Mouse (Mus musculus) bone marrow, adult 2 months (tissue): ENCODE data around the gene Comp. TPM values are rescaled to one million over a fixed set of nuclear protein-coding genes. Genes with fewer than 3 reads are reported as not detected.

Experiments used
- H3K27ac ChIP-seq: fragments of 200-500 bp; 2 replicates; pipeline ENCODE4 v1.5.1; 2012; ENCODE audit warnings: low read depth, mild to moderate bottlenecking, control low read depth, inconsistent platforms, low read length; ENCODE audit not compliant: control insufficient read depth, poor library complexity, insufficient read depth
- H3K4me1 ChIP-seq: fragments of 200-500 bp; 2 replicates; pipeline ENCODE4 v1.6.1; 2011; ENCODE audit warnings: low read length; ENCODE audit not compliant: control insufficient read depth, insufficient read depth
- H3K4me3 ChIP-seq: fragments of 200-500 bp; replicated peaks from 2 replicates; pipeline ENCODE3; 2011; ENCODE audit warnings: mild to moderate bottlenecking, low read depth, low read length, control low read depth; ENCODE audit not compliant: control insufficient read depth
- CTCF ChIP-seq: fragments of 200-500 bp; IDR thresholded peaks from 2 replicates; pipeline ENCODE4 v1.5.1; 2011; ENCODE audit warnings: low read length, control low read depth; ENCODE audit not compliant: control insufficient read depth, insufficient read depth
- POLR2A ChIP-seq: fragments of 200-500 bp; IDR thresholded peaks from 2 replicates; pipeline ENCODE4 v1.6.1; 2011; ENCODE audit warnings: low read depth, mild to moderate bottlenecking, control low read depth, low read length, borderline replicate concordance; ENCODE audit not compliant: control insufficient read depth
- WGBS: fragments of 180-500 bp; shearing (Covaris S2); methylation state at CpG from one replicate; pipeline ENCODE4 v1.1.7; 2018; 5-methylcytosine and 5-hydroxymethylcytosine counted together
- polyA plus RNA-seq: library from polyadenylated mRNA; stranded (reverse); fragments of >200 nt; gene quantifications from 2 replicates; pipeline ENCODE4 v1.2.4, GENCODE M21; 2011; ENCODE audit warnings: low replicate concordance; ENCODE audit not compliant: missing spikeins, insufficient read depth, insufficient read length

The Comp gene
- polyA plus RNA-seq, 1 experiment: not detected

- Histone ChIP-seq H3K4me1 (no peaks in the 10 kb centered on the region; the same call in 1 of the 2 replicates), H3K27ac (no peak overlapping the region), H3K4me3 (no peak overlapping the region)
- WGBS: 56% methylated on average over 6 of the region's 6 CpGs
- TF ChIP-seq CTCF: no peak
- TF ChIP-seq POLR2A: no peak
Observed at GRCm38 (mm10) chr8:70414310-70414946, 41.1 kb downstream of the Comp start.

GRCm38 (mm10) chr8:70415540-70416451, 42.4 kb downstream of the Comp start:
- Histone ChIP-seq H3K4me3 (no peak overlapping the region), H3K27ac (no peak overlapping the region), H3K4me1 (peaks cover 4% of the 10 kb centered on the region)
- peak; percentile 43; the same call in 1 of the 2 replicates for TF ChIP-seq CTCF
- TF ChIP-seq POLR2A: no peak
- 82% methylated on average over 8 of the region's 8 CpGs for WGBS

- TF ChIP-seq POLR2A: no peak
- TF ChIP-seq CTCF: no peak
- Histone ChIP-seq H3K4me1 (peaks cover 4% of the 10 kb centered on the region), H3K4me3 (no peak overlapping the region), H3K27ac (no peak overlapping the region)
- 86% methylated on average over 6 of the region's 6 CpGs for WGBS
Observed at GRCm38 (mm10) chr8:70416941-70417340, 43.6 kb downstream of the Comp start.

- Histone ChIP-seq H3K4me1 (peaks cover 4% of the 10 kb centered on the region), H3K4me3 (no peak overlapping the region), H3K27ac (no peak overlapping the region)
- WGBS: 66% methylated on average over 10 of the region's 10 CpGs
- TF ChIP-seq CTCF: no peak
- no peak for TF ChIP-seq POLR2A
Observed at GRCm38 (mm10) chr8:70417914-70418313, 44.6 kb downstream of the Comp start.

- Histone ChIP-seq H3K4me1 (peaks cover 4% of the 10 kb centered on the region), H3K27ac (no peak overlapping the region), H3K4me3 (no peak overlapping the region)
- 89% methylated on average over 14 of the region's 14 CpGs for WGBS
- TF ChIP-seq POLR2A (no peak), CTCF (no peak)
Observed at GRCm38 (mm10) chr8:70418954-70419353, 45.6 kb downstream of the Comp start.

GRCm38 (mm10) chr8:70419879-70420643, 46.7 kb downstream of the Comp start:
- Histone ChIP-seq H3K4me3 (no peak overlapping the region), H3K4me1 (peaks cover 4% of the 10 kb centered on the region), H3K27ac (peak overlapping the region; percentile 16; the same call in 1 of the 2 replicates)
- no peak for TF ChIP-seq POLR2A
- no peak for TF ChIP-seq CTCF
- 64% methylated on average over 11 of the region's 11 CpGs for WGBS

GRCm38 (mm10) chr8:70421349-70422104, 48.2 kb downstream of the Comp start:
- 30% methylated on average over 18 of the region's 18 CpGs for WGBS
- Histone ChIP-seq H3K27ac (peak overlapping the region; percentile 8; the same call in 1 of the 2 replicates), H3K4me1 (peaks cover 4% of the 10 kb centered on the region), H3K4me3 (no peak overlapping the region)
- TF ChIP-seq CTCF: no peak

GRCm38 (mm10) chr8:70422722-70423121, 49.4 kb downstream of the Comp start:
- TF ChIP-seq POLR2A (no peak), CTCF (no peak)
- 73% methylated on average over 2 of the region's 2 CpGs for WGBS
- no peak overlapping the region for H3K4me3 ChIP-seq
- no peak overlapping the region for H3K27ac ChIP-seq
- peaks cover 4% of the 10 kb centered on the region for H3K4me1 ChIP-seq
